Mouse (Mus musculus) heart, embryonic 14.5 days (tissue): Measurements from ENCODE around the gene Phgr1. TPM values are rescaled to one million over a fixed set of nuclear protein-coding genes. Genes with fewer than 3 reads are reported as not detected.
A peak's percentile ranks its signal among the peaks of the same experiment; 100 is the strongest.

Experiments used
- ATAC-seq: fragments of 200-750 bp; cut with Nextera tagmentation; 2 replicates; pipeline ENCODE4 v1.8.0; 2017; ENCODE audit warnings: low read depth, moderate TSS enrichment; ENCODE audit not compliant: insufficient number of reproducible peaks, insufficient read depth, low FRiP score
- H3K27ac ChIP-seq, 2 experiments: fragments of 200-500 bp in 1 of 2; fragments of 300-500 bp in 1 of 2; sonication (generic) in 1 of 2; replicated peaks in 1 of 2; 2 replicates each; pipeline ENCODE4 v1.5.1; 2012 to 2014; ENCODE audit warnings: low read depth in 2 of 2, low read length in 2 of 2, control low read depth in 1 of 2, mild to moderate bottlenecking in 1 of 2, mixed read lengths in 1 of 2; ENCODE audit not compliant: control insufficient read depth in 1 of 2, insufficient read depth in 1 of 2
- H3K27me3 ChIP-seq: fragments of 300-500 bp; sonication (generic); 2 replicates; pipeline ENCODE4 v1.6.1; 2014; ENCODE audit warnings: mild to moderate bottlenecking, low read length, control low read depth; ENCODE audit not compliant: control insufficient read depth, insufficient read depth
- H3K36me3 ChIP-seq: fragments of 300-500 bp; sonication (generic); 2 replicates; pipeline ENCODE4 v1.6.1; 2014; ENCODE audit warnings: mild to moderate bottlenecking, control low read depth, low read length, mixed read lengths; ENCODE audit not compliant: control insufficient read depth, insufficient read depth
- H3K4me1 ChIP-seq, 2 experiments: fragments of 200-500 bp in 1 of 2; fragments of 300-500 bp in 1 of 2; sonication (generic) in 1 of 2; 2 replicates each; pipeline ENCODE4 v1.6.1; 2012 to 2014; ENCODE audit warnings: low read length in 2 of 2, control low read depth in 1 of 2, mixed read lengths in 1 of 2; ENCODE audit not compliant: control insufficient read depth in 2 of 2, insufficient read depth in 2 of 2
- H3K4me2 ChIP-seq: fragments of 300-500 bp; sonication (generic); 2 replicates; pipeline ENCODE4 v1.6.1; 2014; ENCODE audit warnings: mild to moderate bottlenecking, low read length
- H3K4me3 ChIP-seq, 2 experiments: fragments of 200-500 bp in 1 of 2; fragments of 300-500 bp in 1 of 2; sonication (generic) in 1 of 2; 2 replicates each; pipeline ENCODE4 v1.5.1; 2012 to 2014; ENCODE audit warnings: low read length in 2 of 2, mild to moderate bottlenecking in 2 of 2, control low read depth in 1 of 2, low read depth in 1 of 2, moderate library complexity in 1 of 2; ENCODE audit not compliant: control insufficient read depth in 1 of 2, insufficient read depth in 1 of 2
- H3K9ac ChIP-seq: fragments of 300-500 bp; sonication (generic); 2 replicates; pipeline ENCODE4 v1.6.1; 2014; ENCODE audit warnings: mild to moderate bottlenecking, low read length
- H3K9me3 ChIP-seq: fragments of 300-500 bp; sonication (generic); 2 replicates; pipeline ENCODE4 v1.6.1; 2016; ENCODE audit warnings: low read length, control low read depth; ENCODE audit not compliant: control insufficient read depth
- WGBS: fragments of 180-500 bp; shearing (Covaris S2); extraction: QIAGEN DNeasy Blood & Tissue Kit; methylation state at CpG from one replicate; pipeline ENCODE4 v1.1.7; 2014; 5-methylcytosine and 5-hydroxymethylcytosine counted together
- polyA plus RNA-seq: library from polyadenylated mRNA; unstranded; fragments of >200 nt; fragmentation: Nextera tagmentation; extraction: Ambion mirVana; gene quantifications from 2 replicates; pipeline ENCODE4 v1.2.1, GENCODE M21; 2014

Gene Phgr1
- polyA plus RNA-seq, 1 experiment from 2014 or later = not detected

DNA sequence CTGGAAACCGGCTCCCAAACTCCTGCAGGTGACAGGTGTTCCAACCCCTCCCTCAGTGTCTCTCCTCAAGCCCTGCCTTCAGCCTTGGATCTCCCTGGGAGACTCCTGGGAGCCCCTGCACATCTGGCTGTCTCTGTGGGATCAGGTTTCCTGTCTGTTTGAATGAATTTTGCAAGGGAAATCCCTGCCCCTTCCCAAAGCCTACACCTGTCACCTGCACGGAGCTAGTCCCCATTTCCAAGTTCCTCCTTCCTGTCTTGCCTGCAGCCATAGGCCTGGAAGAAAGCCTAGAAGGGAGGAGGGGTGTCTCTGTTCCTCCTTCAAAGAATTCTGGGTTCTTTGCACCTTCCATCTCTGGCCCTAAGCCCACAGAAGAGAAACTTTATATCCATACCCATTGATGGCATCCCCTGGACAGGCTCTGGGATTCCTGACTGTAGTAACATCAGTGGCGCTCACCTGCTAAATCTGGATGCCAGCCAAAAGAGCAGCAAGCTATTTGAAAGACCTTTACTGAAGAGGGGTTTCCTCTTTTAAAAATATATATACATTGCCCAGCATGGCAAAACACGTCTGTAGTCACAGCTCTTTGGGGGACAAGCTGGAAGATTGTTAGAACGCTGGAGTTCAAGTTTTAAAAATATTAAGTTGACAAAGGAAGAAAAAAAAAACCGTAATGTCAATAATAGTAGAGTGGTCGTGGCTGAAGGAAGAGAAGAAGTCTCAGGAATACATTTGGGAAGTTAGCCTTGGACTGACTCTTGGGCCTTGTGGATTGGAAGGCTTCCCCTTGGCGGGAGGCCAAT, 42.5 kb upstream of the Phgr1 start:
- Histone ChIP-seq H3K27ac (no peak overlapping the region), H3K4me1 (peaks cover 21 to 28% of the 10 kb centered on the region in 2 experiments), H3K9me3 (no peaks in the 10 kb centered on the region), H3K9ac (no peak overlapping the region), H3K36me3 (no peaks in the 10 kb centered on the region), H3K4me2 (no peak overlapping the region), H3K4me3 (no peak overlapping the region), H3K27me3 (peaks cover 19% of the 10 kb centered on the region)
- ATAC-seq = 0 out of 2 replicates have a peak, but pooled peaks have one; percentile 15
- 32% methylated on average over 8 of the region's 8 CpGs for WGBS

DNA sequence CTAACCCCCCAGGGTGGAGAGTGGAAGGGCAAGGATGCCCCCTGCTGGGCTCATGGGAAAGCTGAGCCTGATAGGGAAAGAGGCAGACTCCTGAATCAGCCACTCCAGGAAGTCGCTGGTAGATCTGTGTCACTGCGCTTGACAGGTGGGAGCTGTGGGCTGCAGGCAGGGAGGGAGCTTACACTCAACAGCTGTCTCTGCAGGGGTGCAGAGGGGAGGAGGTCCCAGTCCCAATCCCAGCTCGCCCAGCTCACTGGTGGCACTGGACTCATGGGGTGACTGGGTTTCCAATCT, 42.0 kb upstream of the Phgr1 start:
- Histone ChIP-seq H3K4me1 (peaks cover 21 to 28% of the 10 kb centered on the region in 2 experiments), H3K4me2 (no peak overlapping the region), H3K9ac (no peak overlapping the region), H3K36me3 (no peaks in the 10 kb centered on the region), H3K9me3 (no peaks in the 10 kb centered on the region), H3K27ac (no peak overlapping the region), H3K27me3 (peaks cover 19% of the 10 kb centered on the region), H3K4me3 (no peak overlapping the region)
- WGBS = 4% methylated on average over 3 of the region's 3 CpGs
- ATAC-seq = peak; percentile 33; the same call in 1 of the 2 replicates

DNA sequence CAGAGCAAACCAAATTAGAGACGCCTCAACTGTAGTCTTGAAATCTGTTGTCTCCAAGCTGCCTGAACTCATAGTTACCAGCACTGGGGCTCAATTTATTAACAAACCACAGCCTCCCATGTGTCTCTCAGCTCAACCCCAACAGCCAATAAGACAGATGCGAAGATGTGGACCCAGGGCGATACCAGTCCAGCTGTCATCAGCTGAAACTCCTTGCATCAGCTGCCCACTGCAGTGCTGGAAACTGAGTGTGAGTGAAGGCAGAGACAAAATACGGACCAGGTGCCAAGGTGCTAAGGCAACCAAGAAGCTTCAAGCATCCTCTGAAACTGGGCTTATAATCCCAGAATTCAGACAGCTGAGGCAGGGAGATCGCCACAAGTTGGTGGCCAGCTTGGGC, 40.6 kb upstream of the Phgr1 start:
- Histone ChIP-seq H3K4me2 (no peak overlapping the region), H3K9me3 (no peaks in the 10 kb centered on the region), H3K27me3 (peaks cover 19% of the 10 kb centered on the region), H3K4me1 (peaks cover 21 to 28% of the 10 kb centered on the region in 2 experiments), H3K4me3 (no peak overlapping the region), H3K9ac (no peak overlapping the region), H3K27ac (no peak overlapping the region), H3K36me3 (no peaks in the 10 kb centered on the region)
- WGBS = 76% methylated on average over 5 of the region's 5 CpGs
- ATAC-seq = no peak

DNA sequence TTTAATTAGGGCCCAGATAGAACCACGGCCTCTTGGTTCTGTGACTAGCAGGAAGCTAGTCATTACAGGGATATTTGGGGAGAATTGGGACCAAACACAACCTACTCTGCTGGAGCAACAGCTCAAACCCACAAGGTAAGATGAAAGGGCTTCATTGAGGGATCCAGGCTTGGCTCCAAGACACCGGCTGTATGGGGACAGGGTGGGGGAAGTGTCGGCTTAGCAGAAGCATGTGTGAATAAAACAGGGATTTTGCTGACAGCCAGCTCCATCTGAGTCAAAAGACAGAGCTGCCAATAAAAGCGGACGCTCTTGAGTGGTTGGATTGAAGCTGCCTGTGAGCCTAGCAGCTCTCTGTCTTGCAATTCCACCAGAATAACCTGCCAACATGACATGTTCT, 39.2 kb upstream of the Phgr1 start:
- Histone ChIP-seq H3K36me3 (no peaks in the 10 kb centered on the region), H3K9me3 (no peaks in the 10 kb centered on the region), H3K9ac (no peak overlapping the region), H3K4me3 (no peak overlapping the region), H3K27ac (no peak overlapping the region), H3K4me1 (peaks cover 17 to 21% of the 10 kb centered on the region in 2 experiments), H3K27me3 (peaks cover 19% of the 10 kb centered on the region), H3K4me2 (no peak overlapping the region)
- 48% methylated on average over 5 of the region's 5 CpGs for WGBS
- no peak for ATAC-seq

DNA sequence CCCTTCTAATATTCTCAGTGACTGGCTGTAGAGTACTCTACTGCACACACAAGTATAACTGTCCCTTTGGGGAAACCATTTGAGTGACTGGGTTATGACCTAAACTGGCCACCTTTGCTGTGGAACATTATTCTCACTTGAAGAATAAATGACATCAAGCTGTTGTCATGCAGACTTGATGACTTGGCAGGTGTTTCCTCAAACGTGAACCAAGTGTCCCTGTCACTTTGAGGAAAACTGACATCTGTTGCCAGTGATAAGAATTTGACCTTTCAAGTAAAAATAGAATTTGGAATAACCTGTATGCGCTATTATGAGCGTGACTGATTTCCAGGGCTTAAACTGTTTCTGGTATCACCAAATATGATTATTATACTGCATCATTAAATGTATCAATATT, 32.2 kb upstream of the Phgr1 start:
- no peaks in the 10 kb centered on the region for H3K36me3 ChIP-seq
- no peak for ATAC-seq
- no peak overlapping the region for H3K4me3 ChIP-seq
- no peak overlapping the region for H3K9ac ChIP-seq
- WGBS = 55% methylated on average over 3 of the region's 3 CpGs
- H3K4me2 ChIP-seq = no peak overlapping the region
- H3K4me1 ChIP-seq = peaks cover 3 to 9% of the 10 kb centered on the region in 2 experiments; a peak in 2 of 4 replicates
- H3K9me3 ChIP-seq = no peaks in the 10 kb centered on the region
- no peak overlapping the region for H3K27ac ChIP-seq
- peaks cover 5% of the 10 kb centered on the region; the same call in 1 of the 2 replicates for H3K27me3 ChIP-seq

DNA sequence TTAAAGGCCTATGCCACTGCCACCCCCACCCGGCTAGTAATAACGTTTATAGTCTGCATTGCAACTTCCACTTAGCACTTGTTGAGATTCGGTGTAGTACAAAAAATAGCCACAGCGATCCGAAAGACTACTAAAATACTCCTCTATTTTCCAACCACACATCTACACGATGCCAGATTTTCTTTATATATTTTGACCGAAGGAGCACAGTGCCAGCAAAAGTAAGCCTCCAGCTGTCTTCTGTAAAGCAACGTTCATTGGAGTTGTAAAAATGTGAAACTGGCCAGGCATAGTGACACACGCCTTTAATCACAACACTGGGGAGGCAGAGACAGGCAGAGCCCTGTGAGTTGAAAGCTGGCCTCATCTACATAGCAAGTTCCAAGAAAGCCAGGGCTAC, 31.4 kb upstream of the Phgr1 start:
- H3K4me3 ChIP-seq = no peak overlapping the region
- 61% methylated on average over 9 of the region's 9 CpGs for WGBS
- peaks cover 5% of the 10 kb centered on the region; the same call in 1 of the 2 replicates for H3K27me3 ChIP-seq
- H3K9ac ChIP-seq = no peak overlapping the region
- H3K36me3 ChIP-seq = no peaks in the 10 kb centered on the region
- no peak for ATAC-seq
- no peak overlapping the region for H3K27ac ChIP-seq
- H3K4me2 ChIP-seq = no peak overlapping the region
- no peaks in the 10 kb centered on the region for H3K9me3 ChIP-seq
- peaks cover 3 to 9% of the 10 kb centered on the region in 2 experiments; a peak in 2 of 4 replicates for H3K4me1 ChIP-seq

DNA sequence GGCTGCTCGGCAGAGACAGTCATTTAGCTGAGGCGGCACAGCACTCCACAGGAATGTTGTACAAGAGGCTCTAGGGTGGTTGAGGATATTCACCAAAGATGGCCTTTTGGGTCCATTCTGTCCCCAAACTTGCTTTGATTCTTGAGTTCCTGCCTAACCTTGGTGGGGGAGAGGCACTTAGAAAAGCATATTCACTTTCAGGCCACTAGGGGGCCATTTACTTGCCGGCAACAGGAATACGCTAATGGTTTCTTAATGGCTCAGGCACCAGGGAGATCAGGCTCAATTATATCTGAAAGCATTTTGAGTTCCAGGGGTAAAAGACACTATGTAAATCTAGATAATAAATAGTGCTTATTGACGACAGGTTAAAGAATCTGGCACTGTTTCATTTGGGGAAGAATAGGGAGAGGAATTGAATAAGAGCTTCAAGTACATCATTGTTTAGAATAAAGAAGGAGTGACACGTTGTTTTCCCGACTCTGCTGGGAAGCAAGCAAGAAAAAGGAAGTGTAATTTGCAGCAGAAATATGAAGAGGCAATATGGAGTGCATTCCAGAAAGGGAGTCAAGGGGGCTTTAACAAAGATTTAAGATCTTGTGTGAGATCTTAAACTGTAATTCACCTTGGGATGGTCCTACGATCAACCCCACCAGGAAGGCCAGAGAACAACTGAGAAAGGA, 29.2 kb upstream of the Phgr1 start:
- H3K27me3 ChIP-seq = peaks cover 5% of the 10 kb centered on the region; the same call in 1 of the 2 replicates
- no peak overlapping the region for H3K4me2 ChIP-seq
- no peak overlapping the region for H3K27ac ChIP-seq
- peaks cover 11 to 19% of the 10 kb centered on the region in 2 experiments for H3K4me1 ChIP-seq
- H3K9me3 ChIP-seq = no peaks in the 10 kb centered on the region
- ATAC-seq = no peak
- H3K4me3 ChIP-seq = no peak overlapping the region
- no peak overlapping the region for H3K9ac ChIP-seq
- H3K36me3 ChIP-seq = peaks cover under 1% of the 10 kb centered on the region
- WGBS = 29% methylated on average over 8 of the region's 8 CpGs
